Mouse (Mus musculus) testis, adult 2 months (tissue): ENCODE results near the gene Kat2b.

Experiments used
- CTCF ChIP-seq: fragments of 200-500 bp; IDR thresholded peaks from 2 replicates; pipeline ENCODE4 v1.5.1; 2012; ENCODE audit warnings: low read depth, mild to moderate bottlenecking, inconsistent platforms, low read length, moderate library complexity; ENCODE audit not compliant: control insufficient read depth, insufficient read depth, insufficient replicate concordance
- POLR2A ChIP-seq: fragments of 200-500 bp; IDR thresholded peaks from 2 replicates; pipeline ENCODE4 v1.6.1; 2012; ENCODE audit warnings: low read depth, mild to moderate bottlenecking, inconsistent platforms, low read length, moderate library complexity; ENCODE audit not compliant: control insufficient read depth

GRCm38 (mm10) chr17:53617295-53617957 is 50.8 kb downstream of the Kat2b start:
- TF ChIP-seq CTCF: no peak
- no peak for TF ChIP-seq POLR2A
